Mouse (Mus musculus) embryonic fibroblast, embryonic 13.5 days (primary cell): ENCODE data around the gene Ccl7. TPM values are rescaled to one million over a fixed set of nuclear protein-coding genes. Genes with fewer than 3 reads are reported as not detected.

Source experiments
- H3K27ac ChIP-seq: 2 replicates; pipeline ENCODE4 v1.5.1; 2012; ENCODE audit warnings: low read length, control low read depth, inconsistent platforms; ENCODE audit not compliant: insufficient read depth
- H3K4me1 ChIP-seq: 2 replicates; pipeline ENCODE4 v1.6.1; 2011; ENCODE audit warnings: low read length; ENCODE audit not compliant: control insufficient read depth, insufficient read depth
- H3K4me3 ChIP-seq: 2 replicates; pipeline ENCODE4 v1.5.1; 2011; ENCODE audit warnings: mild to moderate bottlenecking, control low read depth, low read length; ENCODE audit not compliant: insufficient read depth
- CTCF ChIP-seq: IDR thresholded peaks from 2 replicates; pipeline ENCODE4 v1.5.1; 2011; ENCODE audit warnings: mild to moderate bottlenecking, control low read depth, low read length, moderate library complexity, borderline replicate concordance; ENCODE audit not compliant: insufficient read depth
- POLR2A ChIP-seq: IDR thresholded peaks from 2 replicates; pipeline ENCODE4 v1.6.1; 2011; ENCODE audit warnings: low read depth, mild to moderate bottlenecking, control low read depth, low read length, moderate library complexity
- polyA plus RNA-seq: library from polyadenylated mRNA; stranded (reverse); fragments of >200 nt; gene quantifications from 2 replicates; pipeline ENCODE4 v1.2.4, GENCODE M21; 2011; ENCODE audit warnings: low read depth; ENCODE audit not compliant: missing spikeins, insufficient read length

The Ccl7 gene
- polyA plus RNA-seq, result 189 and 195 TPM in 2 replicates

DNA sequence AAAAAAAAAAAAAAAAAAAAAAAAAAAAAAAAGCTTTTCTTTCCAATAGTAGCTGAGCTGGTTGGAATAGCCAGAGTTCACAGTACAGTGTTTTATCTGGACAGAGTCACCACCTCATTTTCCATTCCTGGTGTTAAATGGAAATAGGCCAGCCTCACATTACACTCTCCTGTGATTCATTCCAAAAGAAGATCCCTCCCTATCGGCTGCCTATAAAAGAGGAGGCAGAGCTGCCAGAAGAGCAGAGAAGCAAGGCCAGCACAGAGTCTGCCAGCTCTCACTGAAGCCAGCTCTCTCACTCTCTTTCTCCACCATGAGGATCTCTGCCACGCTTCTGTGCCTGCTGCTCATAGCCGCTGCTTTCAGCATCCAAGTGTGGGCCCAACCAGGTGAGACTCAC, at the start of gene Ccl7:
TSS of gene Ccl7 (plus strand) at position 242 of the 400 bp plus-strand sequence.
- peak; percentile 99 for TF ChIP-seq POLR2A
- no peak for TF ChIP-seq CTCF
- Histone ChIP-seq H3K27ac (peak within 1 kb of the TSS; percentile 88), H3K4me3 (peak within 1 kb of the TSS; percentile 35), H3K4me1 (peaks cover 13% of the 10 kb centered on the region)

GRCm38 (mm10) chr11:81996172-81996841, 49.2 kb upstream of the Ccl7 start:
- H3K4me1 ChIP-seq, result peaks cover 6% of the 10 kb centered on the region
- TF ChIP-seq CTCF, result peak; percentile 100
- no peak for TF ChIP-seq POLR2A
- no peak overlapping the region for H3K4me3 ChIP-seq
- no peak overlapping the region for H3K27ac ChIP-seq

- H3K4me3 ChIP-seq, result no peak overlapping the region
- TF ChIP-seq POLR2A (no peak), CTCF (no peak)
- H3K4me1 ChIP-seq, result peaks cover 6% of the 10 kb centered on the region
- no peak overlapping the region for H3K27ac ChIP-seq
Observed at GRCm38 (mm10) chr11:81997085-81997484, 48.4 kb upstream of the Ccl7 start.

- H3K4me3 ChIP-seq, result no peak overlapping the region
- H3K27ac ChIP-seq, result no peak overlapping the region
- H3K4me1 ChIP-seq, result peaks cover 6% of the 10 kb centered on the region
- TF ChIP-seq POLR2A (no peak), CTCF (no peak)
Observed at GRCm38 (mm10) chr11:81998646-81999045, 46.9 kb upstream of the Ccl7 start.

DNA sequence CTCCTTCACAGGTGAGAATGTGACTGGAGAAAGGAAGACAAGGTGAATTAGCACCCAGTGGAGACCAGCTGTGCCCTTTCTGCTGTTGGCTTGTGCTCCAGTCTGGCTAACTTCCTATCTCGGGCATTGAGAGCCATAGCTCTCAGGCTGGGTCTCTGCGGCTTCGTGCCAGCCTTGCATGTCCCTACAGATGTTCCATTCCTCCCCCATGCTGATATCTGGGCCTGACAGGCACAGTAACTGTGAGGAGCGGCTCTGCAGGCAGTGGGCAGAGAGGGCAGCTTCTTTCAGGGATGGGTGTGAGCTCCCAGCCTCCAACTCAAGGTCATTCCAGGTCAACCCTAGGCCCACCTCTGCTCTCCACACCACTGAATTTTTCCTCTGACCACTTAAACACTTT, 46.0 kb upstream of the Ccl7 start:
- Histone ChIP-seq H3K4me1 (peaks cover 6% of the 10 kb centered on the region), H3K27ac (no peak overlapping the region), H3K4me3 (no peak overlapping the region)
- TF ChIP-seq CTCF (no peak), POLR2A (no peak)

GRCm38 (mm10) chr11:82000581-82000980, 44.9 kb upstream of the Ccl7 start:
- Histone ChIP-seq H3K27ac (no peak overlapping the region), H3K4me3 (no peak overlapping the region), H3K4me1 (peaks cover 6% of the 10 kb centered on the region)
- TF ChIP-seq POLR2A (no peak), CTCF (no peak)

GRCm38 (mm10) chr11:82004810-82005209, 40.7 kb upstream of the Ccl7 start:
- TF ChIP-seq POLR2A, result no peak
- no peak for TF ChIP-seq CTCF
- Histone ChIP-seq H3K4me3 (no peak overlapping the region), H3K4me1 (peaks cover 16% of the 10 kb centered on the region), H3K27ac (no peak overlapping the region)

GRCm38 (mm10) chr11:82006796-82007423, 38.6 kb upstream of the Ccl7 start:
- Histone ChIP-seq H3K4me3 (no peak overlapping the region), H3K4me1 (peaks cover 25% of the 10 kb centered on the region), H3K27ac (peak overlapping the region; percentile 88)
- TF ChIP-seq CTCF (no peak), POLR2A (no peak)

GRCm38 (mm10) chr11:82010115-82010514, 35.4 kb upstream of the Ccl7 start:
- H3K4me3 ChIP-seq, result no peak overlapping the region
- TF ChIP-seq CTCF (no peak), POLR2A (no peak)
- H3K27ac ChIP-seq, result no peak overlapping the region
- peaks cover 32% of the 10 kb centered on the region for H3K4me1 ChIP-seq
